Mouse (Mus musculus): ENCODE measurements around the gene Hist1h2bn. TPM values are rescaled to one million over a fixed set of nuclear protein-coding genes. Genes with fewer than 3 reads are reported as not detected.
"Not testable (repeated sequence)": the region's sequence is repeated elsewhere in the genome, so short reads cannot be mapped to it uniquely, and the experiment has no call there.

Hist1h2bn gene
- polyA plus RNA-seq, 1 experiment from 2014 or later: 1.1 TPM

DNA sequence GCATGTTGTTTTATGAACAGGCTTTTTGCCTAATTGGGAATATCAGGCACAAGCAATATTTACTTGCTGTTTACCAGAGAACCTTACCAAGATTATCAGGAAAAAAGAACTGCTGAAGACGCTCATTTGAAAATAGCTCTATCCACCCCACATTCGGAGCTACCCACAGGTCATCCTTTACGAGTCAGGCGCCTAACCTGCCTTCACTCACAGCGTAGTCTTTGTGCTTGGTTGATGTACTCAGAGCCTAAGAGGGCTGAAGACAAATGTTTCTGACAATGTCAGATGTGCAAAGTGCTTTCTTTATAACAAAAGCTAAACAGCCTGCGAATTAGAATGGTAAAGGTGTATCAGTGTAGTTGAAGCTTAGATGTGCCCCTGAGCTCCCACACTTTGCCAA lies 30.4 kb downstream of the Hist1h2bn start:
- Histone ChIP-seq H3K4me2 (peak overlapping the region; percentile 66), H3K36me3 (no peaks in the 10 kb centered on the region), H3K27ac (ENCODE audit: poor library complexity, severe bottlenecking) (peak overlapping the region; percentile 85), H3K27me3 (replicated peaks) (no peaks in the 10 kb centered on the region), H3K4me3 (0 out of 2 replicates have a peak overlapping the region, but pooled peaks have one; percentile 37), H3K9ac (peak overlapping the region; percentile 64), H3K9me3 (replicated peaks) (no peaks in the 10 kb centered on the region), H3K4me1 (replicated peaks) (peaks cover 33% of the 10 kb centered on the region)
- WGBS: 41% methylated on average over 6 of the region's 6 CpGs
- ATAC-seq (ENCODE audit: insufficient number of reproducible peaks, low FRiP score): no peak

DNA sequence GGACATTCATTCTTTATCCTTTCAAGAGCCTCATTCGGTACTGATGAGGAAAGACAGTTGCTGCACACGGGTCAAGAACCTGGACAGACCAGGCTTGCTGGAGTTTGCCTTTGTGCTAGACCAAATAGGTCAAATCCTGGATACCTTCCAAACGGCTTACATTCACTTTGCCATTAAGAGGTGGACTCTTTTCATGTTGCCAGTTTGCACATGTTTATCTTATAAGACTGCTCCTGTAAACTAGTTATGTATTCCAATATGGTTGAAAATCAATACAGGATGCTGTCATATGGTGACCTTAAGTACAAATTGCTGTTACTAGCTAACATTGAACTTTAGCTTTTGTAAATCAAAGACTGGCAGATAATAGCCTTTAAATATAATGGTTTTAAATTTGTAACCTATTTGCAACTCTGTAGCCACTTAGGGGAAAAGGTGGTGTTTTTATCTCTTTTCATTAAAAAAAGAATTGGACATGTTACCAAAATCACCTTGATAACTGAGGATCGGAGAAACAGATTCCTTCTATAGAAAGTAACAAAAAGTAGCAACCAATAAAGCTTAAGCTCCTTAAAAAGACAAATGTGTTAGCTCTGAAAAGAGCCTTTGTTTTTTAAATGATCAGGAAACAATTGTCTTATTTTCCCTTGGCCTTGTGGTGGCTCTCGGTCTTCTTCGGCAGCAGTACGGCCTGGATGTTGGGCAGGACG lies 32.4 kb downstream of the Hist1h2bn start:
- Histone ChIP-seq H3K9me3 (replicated peaks) (no peaks in the 10 kb centered on the region), H3K36me3 (no peaks in the 10 kb centered on the region), H3K4me3 (peak overlapping the region; percentile 42), H3K27ac (ENCODE audit: poor library complexity, severe bottlenecking) (peak overlapping the region; percentile 83), H3K9ac (peak overlapping the region; percentile 67; the same call in 1 of the 2 replicates), H3K27me3 (replicated peaks) (no peaks in the 10 kb centered on the region), H3K4me1 (replicated peaks) (peaks cover 32% of the 10 kb centered on the region), H3K4me2 (peak overlapping the region; percentile 65)
- WGBS: 10% methylated on average over 8 of the region's 8 CpGs
- no peak for ATAC-seq (ENCODE audit: insufficient number of reproducible peaks, low FRiP score)

DNA sequence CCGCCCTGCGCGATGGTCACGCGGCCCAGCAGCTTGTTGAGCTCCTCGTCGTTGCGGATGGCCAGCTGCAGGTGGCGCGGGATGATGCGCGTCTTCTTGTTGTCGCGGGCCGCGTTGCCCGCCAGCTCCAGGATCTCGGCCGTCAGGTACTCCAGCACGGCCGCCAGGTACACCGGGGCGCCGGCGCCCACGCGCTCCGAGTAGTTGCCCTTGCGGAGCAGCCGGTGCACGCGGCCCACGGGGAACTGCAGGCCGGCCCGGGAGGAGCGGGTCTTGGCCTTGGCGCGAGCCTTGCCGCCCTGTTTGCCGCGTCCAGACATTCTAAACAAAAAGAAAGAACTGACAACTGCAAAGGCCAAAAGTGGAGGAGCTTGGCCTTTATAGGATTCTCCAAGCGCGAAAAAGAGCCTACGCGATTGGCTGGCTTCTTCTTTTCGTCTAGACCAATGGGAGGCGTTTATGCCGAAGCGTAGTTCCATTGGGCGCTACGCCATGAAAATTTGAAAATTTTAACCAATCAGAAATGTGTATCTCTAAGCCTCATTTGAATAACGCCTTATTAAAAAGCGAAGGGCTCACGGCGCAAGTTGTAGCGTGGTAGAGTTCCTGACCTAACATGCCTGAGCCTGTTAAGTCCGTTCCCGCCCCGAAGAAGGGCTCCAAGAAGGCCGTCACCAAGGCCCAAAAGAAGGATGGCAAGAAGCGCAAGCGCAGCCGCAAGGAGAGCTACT lies 33.1 kb downstream of the Hist1h2bn start, which contains the start of the genes Hist1h2an and Hist1h2bp:
Gene Hist1h2an, minus strand, starts transcription at position 320 of the 731 bp plus-strand sequence.
Gene Hist1h2bp, plus strand, starts transcription at position 563 of the 731 bp plus-strand sequence.
- H3K4me2 ChIP-seq: peak within 1 kb of the TSS; percentile 65
- H3K4me1 ChIP-seq (replicated peaks): peaks cover 32% of the 10 kb centered on the region
- H3K9me3 ChIP-seq (replicated peaks); H3K36me3 ChIP-seq; H3K27me3 ChIP-seq (replicated peaks): not testable (repeated sequence)
- peak within 1 kb of the TSS; percentile 67; the same call in 1 of the 2 replicates for H3K9ac ChIP-seq
- peak within 1 kb of the TSS; percentile 42 for H3K4me3 ChIP-seq
- ATAC-seq (ENCODE audit: insufficient number of reproducible peaks, low FRiP score): peak; percentile 94
- WGBS: under 1% methylated on average over 43 of the region's 63 CpGs
- H3K27ac ChIP-seq (ENCODE audit: poor library complexity, severe bottlenecking): peak within 1 kb of the TSS; percentile 83

DNA sequence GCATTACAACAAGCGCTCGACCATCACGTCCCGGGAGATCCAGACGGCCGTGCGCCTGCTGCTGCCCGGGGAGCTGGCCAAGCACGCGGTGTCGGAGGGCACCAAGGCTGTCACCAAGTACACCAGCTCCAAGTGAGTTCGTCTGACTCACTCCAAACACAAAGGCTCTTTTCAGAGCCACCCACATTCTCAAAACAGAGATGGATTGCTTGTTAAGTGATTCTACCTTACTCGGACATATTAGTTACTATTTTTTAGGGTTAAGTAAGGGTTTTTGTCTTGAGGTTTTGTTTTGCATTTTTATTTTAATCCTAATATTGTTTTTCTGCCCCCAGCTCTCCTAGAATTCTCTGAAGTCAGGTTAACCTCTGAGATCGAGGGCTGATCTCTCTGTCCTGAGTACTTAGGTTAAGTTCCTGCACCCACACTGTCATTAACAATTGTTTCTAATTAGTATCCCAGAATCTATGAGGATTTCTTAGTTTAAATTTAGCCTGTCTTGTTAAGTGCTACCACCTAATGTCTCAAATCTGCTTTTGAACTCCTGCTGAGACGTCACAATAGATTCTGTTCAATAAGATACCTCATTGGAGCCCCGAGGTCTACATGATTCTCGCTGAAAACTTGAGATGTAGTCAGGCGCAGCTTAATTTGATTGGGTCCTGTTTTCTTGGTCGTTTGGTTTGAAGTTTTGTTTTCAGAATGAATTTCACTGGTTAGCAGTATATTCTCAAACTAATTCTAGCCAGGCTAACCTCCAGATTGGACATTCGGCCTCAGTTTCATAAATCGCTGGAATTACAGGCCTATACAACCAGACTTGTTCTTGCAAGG lies 34.1 kb downstream of the Hist1h2bn start:
- Histone ChIP-seq H3K36me3 (no peaks in the 10 kb centered on the region), H3K27ac (ENCODE audit: poor library complexity, severe bottlenecking) (peak overlapping the region; percentile 57), H3K27me3 (replicated peaks) (no peaks in the 10 kb centered on the region), H3K4me1 (replicated peaks) (peaks cover 26% of the 10 kb centered on the region), H3K9me3 (replicated peaks) (no peaks in the 10 kb centered on the region), H3K4me3 (0 out of 2 replicates have a peak overlapping the region, but pooled peaks have one; percentile 24), H3K9ac (peak overlapping the region; percentile 45; the same call in 1 of the 2 replicates), H3K4me2 (peak overlapping the region; percentile 65)
- 0 out of 2 replicates have a peak, but pooled peaks have one; percentile 9 for ATAC-seq (ENCODE audit: insufficient number of reproducible peaks, low FRiP score)
- WGBS: 20% methylated on average over 17 of the region's 21 CpGs

DNA sequence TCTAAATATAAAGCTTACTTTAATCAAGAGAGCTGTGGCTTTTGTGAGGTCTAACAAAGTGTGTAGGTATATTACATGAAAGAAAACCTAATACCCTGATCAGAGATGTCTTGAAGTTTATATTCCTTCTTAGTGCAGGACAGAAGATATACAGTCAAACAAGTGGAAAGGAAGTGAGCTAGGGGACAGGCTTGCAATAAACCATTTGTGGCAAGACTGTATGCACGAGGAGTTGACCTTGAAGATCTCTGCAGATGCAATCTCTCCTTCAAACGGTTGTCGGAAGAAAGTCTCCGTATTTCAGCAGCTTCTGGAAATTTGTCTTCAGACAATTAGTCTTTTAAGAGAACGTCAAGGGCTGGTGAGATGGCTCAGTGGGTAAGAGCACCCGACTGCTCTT lies 36.0 kb downstream of the Hist1h2bn start:
- 55% methylated on average over 6 of the region's 6 CpGs for WGBS
- Histone ChIP-seq H3K4me3 (no peak overlapping the region), H3K4me2 (no peak overlapping the region), H3K4me1 (replicated peaks) (peaks cover 17% of the 10 kb centered on the region), H3K27ac (ENCODE audit: poor library complexity, severe bottlenecking) (no peak overlapping the region), H3K9me3 (replicated peaks) (no peaks in the 10 kb centered on the region), H3K36me3 (no peaks in the 10 kb centered on the region), H3K27me3 (replicated peaks) (no peaks in the 10 kb centered on the region), H3K9ac (no peak overlapping the region)
- ATAC-seq (ENCODE audit: insufficient number of reproducible peaks, low FRiP score): no peak

DNA sequence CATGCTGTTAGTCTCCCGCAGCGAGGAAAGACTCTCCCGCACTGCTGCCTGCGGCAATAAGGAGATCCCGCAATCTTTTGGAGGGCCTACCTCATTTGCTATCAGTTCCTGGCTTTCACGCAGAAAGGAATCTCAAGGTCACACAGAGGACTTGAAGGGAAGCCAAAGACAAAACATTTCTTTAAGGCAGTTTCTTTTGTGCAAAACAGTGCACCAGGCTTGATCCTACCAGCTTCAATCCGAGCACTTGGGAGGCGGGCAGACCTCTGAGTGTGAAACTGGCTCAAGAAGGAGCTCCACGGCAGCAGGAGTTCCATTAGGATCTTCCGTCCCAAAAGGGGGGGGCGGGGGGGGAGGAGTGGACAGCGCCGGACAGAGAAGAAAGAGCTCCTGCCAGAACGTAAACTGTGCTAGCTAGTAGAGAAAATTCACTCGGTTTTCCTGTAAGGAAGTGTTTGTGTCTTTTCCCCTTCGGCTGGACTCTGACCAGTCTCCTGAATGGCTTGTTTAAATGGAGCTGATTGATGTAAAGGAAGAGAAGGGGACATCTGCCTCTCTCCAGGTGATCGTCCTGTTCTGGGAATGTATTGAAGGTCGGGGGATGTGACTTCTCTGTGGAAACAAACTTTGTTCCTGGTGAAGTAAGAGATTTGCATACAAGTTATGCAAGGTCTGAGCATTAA lies 36.8 kb downstream of the Hist1h2bn start:
- peak overlapping the region; percentile 26 for H3K9ac ChIP-seq
- 5% methylated on average over 18 of the region's 18 CpGs for whole genome bisulfite sequencing

DNA sequence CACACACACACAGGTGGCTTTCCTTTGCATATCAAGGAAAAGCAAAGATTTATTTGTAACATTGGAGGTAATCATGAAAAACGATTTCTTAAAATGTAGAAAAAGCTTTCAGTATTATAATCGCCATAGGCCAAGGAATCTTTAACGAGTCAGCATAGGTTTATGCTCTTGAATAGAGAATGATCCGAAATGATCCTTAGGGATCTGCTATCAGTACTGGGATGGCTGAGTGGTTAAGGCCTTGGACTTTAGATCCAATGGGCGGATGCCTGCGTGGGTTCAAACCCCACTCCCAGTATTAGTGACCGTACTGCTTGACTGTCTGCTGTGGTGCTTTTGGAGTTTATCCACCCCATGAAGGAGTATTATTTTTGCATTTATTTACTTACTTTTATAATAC lies 41.7 kb downstream of the Hist1h2bn start:
- Histone ChIP-seq H3K4me1 (replicated peaks) (peaks cover 4% of the 10 kb centered on the region), H3K27me3 (replicated peaks) (no peaks in the 10 kb centered on the region), H3K4me2 (no peak overlapping the region), H3K27ac (ENCODE audit: poor library complexity, severe bottlenecking) (no peak overlapping the region), H3K4me3 (no peak overlapping the region), H3K9ac (no peak overlapping the region), H3K9me3 (replicated peaks) (no peaks in the 10 kb centered on the region), H3K36me3 (no peaks in the 10 kb centered on the region)
- no peak for ATAC-seq (ENCODE audit: insufficient number of reproducible peaks, low FRiP score)
- 84% methylated on average over 7 of the region's 7 CpGs for WGBS

More for the DNA sequence above, 36.8 kb downstream of the Hist1h2bn start:
- peak overlapping the region; percentile 77 for H3K4me2 ChIP-seq
- ATAC-seq (ENCODE audit: insufficient number of reproducible peaks, low FRiP score): no peak
- H3K4me1 ChIP-seq (replicated peaks): peaks cover 17% of the 10 kb centered on the region
- H3K27ac ChIP-seq (ENCODE audit: poor library complexity, severe bottlenecking): peak overlapping the region; percentile 34
- H3K9me3 ChIP-seq (replicated peaks): no peaks in the 10 kb centered on the region
- H3K4me3 ChIP-seq: peak overlapping the region; percentile 42
- no peaks in the 10 kb centered on the region for H3K36me3 ChIP-seq
- no peaks in the 10 kb centered on the region for H3K27me3 ChIP-seq (replicated peaks)

DNA sequence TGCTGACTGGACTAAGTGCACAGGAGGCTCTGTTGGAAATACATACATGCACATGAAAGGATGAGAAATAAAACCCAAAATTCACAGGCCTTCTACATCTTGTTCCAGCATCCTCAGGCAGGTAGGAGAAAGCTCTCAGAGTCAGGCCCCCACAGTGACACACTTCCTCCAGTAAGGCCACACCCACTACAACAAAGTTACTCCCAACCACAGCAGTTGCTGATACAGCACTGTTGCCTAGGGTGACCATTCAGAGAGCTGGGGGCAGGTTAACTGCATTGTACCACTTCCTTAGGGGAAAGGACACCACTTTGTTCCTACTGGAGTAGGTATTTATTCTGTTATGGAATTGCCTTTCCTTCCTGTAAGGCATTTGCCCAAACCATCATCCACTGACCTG lies 43.2 kb downstream of the Hist1h2bn start:
- not testable (repeated sequence) for H3K4me2 ChIP-seq

DNA sequence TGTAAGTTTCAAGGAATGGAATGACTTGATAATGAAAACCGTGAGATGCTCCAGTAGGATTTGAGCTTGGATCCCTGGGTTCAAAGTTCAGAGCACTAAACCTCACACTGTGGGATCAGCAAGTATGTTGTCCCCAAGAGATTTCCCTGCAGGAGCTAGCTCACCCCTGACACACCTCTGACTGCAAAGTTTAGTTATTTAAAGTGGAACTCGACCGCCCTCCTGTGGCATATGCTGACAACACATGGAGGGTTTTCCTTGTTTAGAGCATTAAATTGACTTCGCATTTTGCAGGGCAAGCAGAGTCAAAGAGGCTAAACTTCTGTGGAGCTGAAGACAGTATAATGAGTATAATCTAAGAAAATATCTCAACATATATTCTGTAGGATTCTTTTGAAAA lies 49.1 kb downstream of the Hist1h2bn start:
- H3K9me3 ChIP-seq (replicated peaks); H3K4me1 ChIP-seq (replicated peaks); H3K4me3 ChIP-seq; H3K36me3 ChIP-seq; H3K27me3 ChIP-seq (replicated peaks); H3K27ac ChIP-seq (ENCODE audit: poor library complexity, severe bottlenecking); H3K9ac ChIP-seq; H3K4me2 ChIP-seq: not testable (repeated sequence)
- peak; percentile 61 for ATAC-seq (ENCODE audit: insufficient number of reproducible peaks, low FRiP score)
- no CpG with 5 or more reads among the region's 4 CpGs for WGBS

More for the DNA sequence above, 43.2 kb downstream of the Hist1h2bn start:
- not testable (repeated sequence) for H3K4me1 ChIP-seq (replicated peaks); ATAC-seq (ENCODE audit: insufficient number of reproducible peaks, low FRiP score); H3K9ac ChIP-seq; H3K36me3 ChIP-seq; H3K9me3 ChIP-seq (replicated peaks); H3K27me3 ChIP-seq (replicated peaks); H3K4me3 ChIP-seq; H3K27ac ChIP-seq (ENCODE audit: poor library complexity, severe bottlenecking)

Data from heart, embryonic 12.5 days (tissue).